Mouse (Mus musculus): ENCODE results near the gene Prkar2a.
A peak's percentile ranks its signal among the peaks of the same experiment; 100 is the strongest.
"Not testable (repeated sequence)": the region's sequence is repeated elsewhere in the genome, so short reads cannot be mapped to it uniquely, and the experiment has no call there.

Gene Prkar2a

DNA sequence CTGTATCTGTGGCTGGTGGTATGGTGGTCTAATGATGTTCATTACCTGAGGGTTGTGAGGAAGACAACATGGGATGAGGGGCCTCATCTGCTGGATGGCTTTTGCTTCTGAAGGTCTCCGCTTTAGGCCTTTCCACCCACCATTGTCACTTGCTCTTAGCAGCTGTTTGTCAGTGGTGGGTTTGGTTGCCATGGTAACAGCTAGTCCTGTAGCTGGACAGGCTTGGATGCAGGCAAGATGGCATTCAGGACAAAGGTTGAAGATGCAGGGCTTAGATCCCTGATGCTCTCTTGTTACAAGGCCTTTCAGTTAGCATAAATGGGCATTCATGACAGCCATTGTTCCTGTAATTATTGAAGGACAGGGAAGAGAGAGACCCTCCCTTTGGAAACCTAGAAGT lies at the start of gene Prkar2a:
Gene Prkar2a, plus strand, starts transcription at position 209 of the 400 bp plus-strand sequence.
- DNase-seq (ENCODE audit: low read depth) = no peak

DNA sequence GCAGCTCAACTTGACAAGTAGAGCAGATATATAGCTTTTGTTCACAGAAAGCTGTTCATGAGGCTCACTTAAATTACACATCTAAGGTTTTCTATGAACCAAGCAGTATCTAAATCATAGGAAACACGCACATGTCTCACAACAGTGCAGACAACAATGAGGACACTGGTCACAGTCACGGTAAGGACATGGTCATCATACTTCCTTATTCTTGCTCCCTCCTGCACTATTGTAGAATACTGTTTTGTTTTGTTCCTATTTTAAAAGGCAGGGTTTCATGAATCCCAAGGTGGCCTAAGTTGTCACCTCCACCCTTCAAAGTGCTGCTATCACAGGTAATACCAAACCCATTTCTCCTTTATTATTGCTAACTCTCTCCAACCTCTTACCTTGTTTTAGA lies 49.3 kb upstream of the Prkar2a start:
- DNase-seq (ENCODE audit: low read depth) = no peak

DNA sequence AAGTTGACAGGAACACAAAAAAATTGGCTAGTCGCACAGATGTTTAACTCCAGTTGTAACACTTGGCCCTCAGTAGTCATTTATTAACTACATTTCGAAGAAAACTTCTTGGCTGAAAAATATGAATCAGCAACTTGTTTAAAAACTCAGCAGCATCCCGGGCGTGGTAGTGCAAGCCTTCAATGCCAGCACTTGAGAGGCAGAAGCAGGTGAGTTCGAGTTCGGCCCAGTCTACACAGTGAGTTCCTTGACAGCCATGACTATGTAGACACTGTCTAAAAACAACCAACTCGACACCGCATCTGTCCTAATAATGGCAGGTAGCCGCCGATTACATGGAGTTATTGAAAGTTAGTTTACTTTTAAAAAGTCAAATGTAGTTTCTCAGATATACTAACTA lies 40.9 kb upstream of the Prkar2a start:
- peak; percentile 42 for DNase-seq (ENCODE audit: low read depth)

GRCm38 (mm10) chr9:108648611-108649560 lies 40.2 kb upstream of the Prkar2a start, which contains the start of gene Arih2:
Gene Arih2 (minus strand): TSS chr9:108649386.
- peak; percentile 93 for DNase-seq (ENCODE audit: low read depth)

GRCm38 (mm10) chr9:108649561-108650440 lies 39.3 kb upstream of the Prkar2a start:
- peak; percentile 40 for DNase-seq (ENCODE audit: low read depth)

DNA sequence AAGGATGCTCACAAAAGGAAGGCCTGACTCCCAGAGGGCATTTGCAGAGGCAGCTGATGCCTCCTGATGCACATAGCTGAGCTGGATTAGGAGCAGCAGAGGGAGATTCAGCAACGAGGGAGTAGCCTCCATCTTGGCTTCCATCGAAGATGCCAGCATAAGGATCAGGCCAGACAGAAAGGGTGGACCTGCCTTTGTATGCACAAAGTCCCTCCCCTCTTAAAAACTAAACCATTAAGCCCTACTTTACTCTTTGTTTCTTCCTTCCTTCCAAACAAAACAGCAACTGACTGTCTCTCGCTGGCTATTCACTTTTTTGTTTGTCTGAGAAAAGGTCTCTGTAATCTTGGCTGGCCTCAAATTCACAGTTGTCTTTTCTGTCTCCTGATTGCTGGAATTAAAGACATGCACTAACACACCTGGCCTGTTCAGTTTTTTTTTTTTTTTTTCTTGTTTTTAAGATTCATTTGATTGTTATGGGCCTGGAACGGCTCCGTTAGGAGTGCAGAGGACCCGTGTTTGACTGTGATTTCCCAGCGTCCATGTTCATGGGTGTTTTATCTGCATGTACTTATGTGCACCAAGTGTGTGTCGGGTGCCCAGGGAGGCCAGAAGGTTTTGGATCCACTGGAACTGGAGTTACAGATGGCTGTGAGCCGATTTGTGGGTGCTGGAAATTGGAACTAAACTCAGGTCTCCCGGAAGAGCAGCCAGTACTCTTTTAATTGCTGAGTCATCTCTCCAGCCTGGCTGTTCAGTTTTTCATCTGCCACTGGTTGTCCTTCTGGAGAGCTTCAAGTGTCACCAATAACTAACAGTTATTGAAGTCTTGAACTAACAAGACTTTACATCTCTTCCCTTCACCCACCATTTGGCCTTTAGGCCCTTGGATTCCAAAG lies 34.3 kb upstream of the Prkar2a start:
- no peak for DNase-seq (ENCODE audit: low read depth)

GRCm38 (mm10) chr9:108655865-108656264 lies 33.2 kb upstream of the Prkar2a start:
- not testable (repeated sequence) for DNase-seq (ENCODE audit: low read depth)

- DNase-seq (ENCODE audit: low read depth) = peak; percentile 88
Observed at GRCm38 (mm10) chr9:108661677-108662612, 27.2 kb upstream of the Prkar2a start, which contains the start of gene Slc25a20. Gene Slc25a20 (plus strand): TSS chr9:108662088.

GRCm38 (mm10) chr9:108662660-108663059 lies 26.5 kb upstream of the Prkar2a start:
- DNase-seq (ENCODE audit: low read depth) = no peak

GRCm38 (mm10) chr9:108669875-108670274 lies 19.2 kb upstream of the Prkar2a start:
- DNase-seq (ENCODE audit: low read depth) = no peak

DNA sequence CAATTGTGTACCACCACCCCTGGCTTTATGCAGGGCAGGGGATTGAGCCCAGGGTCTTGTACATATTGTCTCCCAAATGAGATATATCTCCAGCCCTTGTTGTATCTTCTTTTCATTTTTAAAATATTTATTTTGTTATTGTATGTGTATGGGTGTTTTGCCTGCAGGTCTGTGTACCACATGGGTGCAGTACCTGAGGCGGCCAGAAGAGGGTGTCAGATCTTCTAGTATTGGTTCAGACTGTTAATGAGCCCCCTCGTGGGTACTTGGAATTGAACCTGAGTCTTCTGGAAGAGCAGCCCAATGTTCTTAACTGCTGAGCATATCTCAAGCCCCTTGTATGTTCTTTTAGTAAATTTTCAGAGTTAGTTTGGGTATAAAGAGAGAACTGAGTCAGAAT lies 16.0 kb upstream of the Prkar2a start:
- peak; percentile 28 for DNase-seq (ENCODE audit: low read depth)

DNA sequence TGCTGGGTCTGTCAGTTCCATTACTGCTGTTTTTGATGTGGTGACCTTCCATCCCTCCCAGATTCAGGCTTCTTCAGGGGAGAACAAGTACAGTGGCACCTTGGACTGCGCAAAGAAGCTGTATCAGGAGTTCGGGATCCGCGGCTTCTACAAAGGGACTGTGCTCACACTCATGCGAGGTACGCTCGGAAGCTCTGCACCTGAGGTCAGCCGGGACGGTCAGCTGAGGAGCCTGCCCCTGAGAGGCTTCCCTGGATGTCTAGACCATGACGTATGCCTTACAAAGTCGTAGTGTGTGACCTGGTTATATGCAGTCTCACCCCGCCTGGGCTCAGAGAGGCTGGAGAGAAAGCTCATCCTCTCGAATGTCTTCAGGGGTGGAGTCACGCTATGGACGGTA lies 9.1 kb upstream of the Prkar2a start:
- DNase-seq (ENCODE audit: low read depth) = no peak

DNA sequence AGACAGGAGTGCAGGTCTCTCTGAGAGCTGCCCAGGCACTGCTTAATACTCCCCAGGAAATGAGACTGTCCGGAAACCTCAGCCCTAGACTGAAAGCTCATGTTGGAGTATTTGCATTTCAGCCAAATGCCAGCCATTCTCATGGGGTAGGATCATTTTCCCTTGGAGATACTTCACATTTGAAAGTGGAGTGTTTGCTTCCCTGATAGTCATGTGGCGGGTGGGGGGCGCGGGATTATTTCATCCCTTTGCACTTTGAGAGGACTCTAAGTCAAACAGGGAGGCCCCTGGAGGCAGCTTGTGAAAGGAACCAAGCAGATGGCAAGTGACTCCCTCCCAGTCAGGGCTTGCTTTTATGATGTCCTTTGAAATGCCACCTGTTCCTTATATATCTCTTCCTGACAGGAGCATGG lies 2.6 kb upstream of the Prkar2a start:
- DNase-seq (ENCODE audit: low read depth) = no peak

DNA sequence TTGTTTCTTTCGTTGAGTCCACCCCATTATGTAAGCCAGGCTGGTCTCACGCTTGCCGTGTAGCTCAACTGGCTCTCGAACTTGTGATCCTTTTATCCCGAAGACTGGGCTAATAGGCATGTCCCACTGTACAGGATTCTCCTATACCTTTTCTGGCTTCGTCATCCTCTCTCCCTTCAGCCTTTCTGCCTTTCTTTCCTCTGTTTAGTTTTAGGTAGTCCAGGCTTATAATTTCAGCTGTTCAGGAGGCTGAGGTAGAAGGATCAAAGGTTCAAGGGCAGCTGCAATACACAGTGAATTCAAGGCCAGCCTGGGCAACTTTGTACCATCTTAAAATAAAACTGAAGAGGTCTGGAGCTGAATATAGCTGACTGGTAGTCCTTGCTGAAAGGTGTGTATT lies 1.9 kb upstream of the Prkar2a start:
- no peak for DNase-seq (ENCODE audit: low read depth)

GRCm38 (mm10) chr9:108687686-108688085 lies 1.4 kb upstream of the Prkar2a start:
- DNase-seq (ENCODE audit: low read depth) = no peak

- no peak for DNase-seq (ENCODE audit: low read depth)
Observed at GRCm38 (mm10) chr9:108688451-108688850, 663 bp upstream of the Prkar2a start.

DNA sequence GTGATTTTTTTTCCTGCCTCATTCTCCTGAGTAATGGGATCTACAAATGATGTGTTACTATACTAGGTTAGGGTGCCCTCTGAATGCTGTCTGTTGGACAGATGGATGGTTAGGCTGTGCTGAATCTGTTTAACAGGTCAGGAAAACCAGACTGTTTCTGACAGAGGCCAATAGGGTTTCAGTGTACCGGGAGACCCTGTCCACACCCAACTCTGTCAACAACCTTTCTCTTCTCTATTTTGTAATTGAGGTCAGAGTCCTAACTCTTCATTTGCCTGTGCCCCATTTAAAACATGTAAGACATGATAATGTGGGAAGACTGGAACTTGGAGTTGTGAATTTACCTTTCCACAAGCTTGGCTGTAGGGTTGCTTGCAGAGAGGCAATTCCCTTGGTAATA lies 879 bp downstream of the Prkar2a start:
- DNase-seq (ENCODE audit: low read depth) = no peak

DNA sequence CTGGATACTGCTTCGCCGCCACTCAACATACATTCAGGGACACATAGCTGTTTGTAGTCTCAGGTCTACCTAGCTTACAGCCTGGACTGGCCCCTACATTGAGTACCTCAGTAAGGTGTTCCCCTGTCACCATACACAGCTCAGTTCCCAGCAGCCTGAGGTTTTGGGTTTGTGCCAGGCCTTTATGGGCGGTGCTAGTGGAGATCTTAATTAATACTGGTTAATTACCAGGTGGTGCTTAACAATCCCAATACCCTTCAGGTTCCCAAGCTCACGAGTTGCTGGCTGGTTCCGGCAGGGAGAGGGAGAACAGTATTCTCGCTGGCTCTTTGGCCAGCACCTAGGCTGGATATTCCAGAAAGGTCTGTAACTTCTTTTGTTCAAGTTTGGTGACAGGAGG lies 1.8 kb downstream of the Prkar2a start:
- no peak for DNase-seq (ENCODE audit: low read depth)

- no peak for DNase-seq (ENCODE audit: low read depth)
Observed at GRCm38 (mm10) chr9:108691371-108691770, 2.3 kb downstream of the Prkar2a start.

DNA sequence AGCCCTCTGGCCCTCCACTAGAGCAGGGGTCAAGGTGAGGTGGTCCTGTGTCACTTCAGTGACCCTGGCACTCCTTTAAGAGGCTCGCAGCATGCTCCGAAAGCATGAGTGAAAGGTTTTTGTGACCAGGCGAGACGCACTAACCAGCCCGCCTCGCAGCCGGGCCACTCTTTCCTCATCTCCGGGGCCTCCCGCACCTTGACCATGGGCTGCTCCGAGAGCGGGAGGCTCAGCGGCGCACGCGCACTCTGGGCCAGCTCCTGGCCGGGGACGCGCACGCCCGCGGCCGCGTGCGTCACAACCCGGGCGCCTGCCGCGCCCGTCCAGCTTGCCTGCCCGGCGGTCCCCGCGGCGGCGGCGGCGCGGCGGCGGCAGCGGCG lies 2.7 kb downstream of the Prkar2a start:
- peak; percentile 95 for DNase-seq (ENCODE audit: low read depth)
